Mouse (Mus musculus) left cerebral cortex, postnatal 4 days (tissue): ENCODE data around the gene Prkca. TPM values are rescaled to one million over a fixed set of nuclear protein-coding genes. Genes with fewer than 3 reads are reported as not detected.

Experiments
- DNase-seq: peaks from one replicate; pipeline ENCODE4 v3.0.0-alpha.2; 2022
- intact Hi-C: fragments of 180-260 bp; cut with DNase I; formaldehyde crosslinking; loops from one replicate; pipeline ENCODE4 v1.15.1; 2025
- total RNA-seq, 2 experiments: library from RNA; stranded (reverse); gene quantifications; 2 replicates each; pipeline ENCODE4 v1.2.3; 2021

Prkca gene
- total RNA-seq, 2 experiments from 2014 or later, result 75.2 to 87.5 TPM

DNA sequence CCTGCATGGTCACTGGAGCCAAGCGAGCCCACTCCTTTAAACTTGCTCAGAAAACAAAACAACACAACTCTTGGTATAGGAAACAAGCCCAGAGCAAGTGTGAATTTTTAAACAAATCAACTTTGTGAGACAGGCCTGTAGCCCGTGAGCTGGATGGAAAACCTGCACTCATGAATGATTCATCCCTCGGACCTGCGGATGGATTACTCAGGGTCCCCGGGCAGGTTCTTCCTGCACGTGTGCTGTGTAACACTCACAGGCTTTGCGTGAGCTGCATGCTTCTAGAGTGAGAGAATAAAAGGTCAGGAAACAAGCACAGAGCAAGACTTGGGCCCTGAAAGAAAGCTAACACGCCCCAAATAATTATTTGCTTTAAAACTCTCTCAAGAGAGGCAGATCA is 126.7 kb downstream of the Prkca start:
- no peak for DNase-seq
- intact Hi-C loops, result no loop called here

DNA sequence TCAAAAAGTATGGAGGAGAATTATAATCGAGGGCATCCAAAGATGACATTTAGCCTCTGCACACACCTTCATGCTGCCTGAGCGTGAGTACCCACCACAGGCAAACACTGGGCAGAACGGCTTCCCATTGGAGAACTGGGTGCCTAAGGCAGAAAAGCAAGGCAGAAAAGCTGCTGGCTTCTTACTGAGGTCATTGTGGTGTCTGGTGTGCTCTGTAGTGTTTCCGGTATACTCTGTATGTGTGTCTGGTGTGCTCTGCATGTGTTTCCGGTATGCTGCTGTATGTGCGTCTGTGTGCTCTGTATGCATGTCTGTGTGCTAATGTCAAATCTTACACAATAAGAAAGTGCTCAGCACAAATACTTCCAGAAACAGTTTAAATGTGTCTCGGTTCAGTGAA is 127.7 kb downstream of the Prkca start:
- no peak for DNase-seq
- intact Hi-C loops, result no loop called here

DNA sequence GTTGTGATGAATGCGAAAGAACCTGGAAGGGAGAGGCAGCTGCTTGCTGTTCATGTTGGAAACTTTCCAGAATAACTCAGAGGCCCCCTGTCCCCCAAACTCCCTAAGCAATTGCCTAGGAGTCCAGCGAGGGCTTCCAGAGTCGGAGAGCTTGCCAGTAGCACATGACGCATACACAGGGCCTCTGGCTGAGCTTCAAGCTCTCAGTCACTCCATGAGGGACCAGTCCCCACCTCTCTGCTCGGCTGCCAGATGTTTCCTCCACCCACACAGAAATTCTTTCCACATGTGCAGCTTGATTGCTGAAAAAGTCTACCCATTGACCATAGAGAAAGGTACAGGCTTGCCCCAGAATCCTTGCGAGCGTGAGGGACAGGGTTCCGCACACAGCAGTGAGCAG is 128.3 kb downstream of the Prkca start:
- intact Hi-C loops, result no loop called here
- DNase-seq, result peak; percentile 34

DNA sequence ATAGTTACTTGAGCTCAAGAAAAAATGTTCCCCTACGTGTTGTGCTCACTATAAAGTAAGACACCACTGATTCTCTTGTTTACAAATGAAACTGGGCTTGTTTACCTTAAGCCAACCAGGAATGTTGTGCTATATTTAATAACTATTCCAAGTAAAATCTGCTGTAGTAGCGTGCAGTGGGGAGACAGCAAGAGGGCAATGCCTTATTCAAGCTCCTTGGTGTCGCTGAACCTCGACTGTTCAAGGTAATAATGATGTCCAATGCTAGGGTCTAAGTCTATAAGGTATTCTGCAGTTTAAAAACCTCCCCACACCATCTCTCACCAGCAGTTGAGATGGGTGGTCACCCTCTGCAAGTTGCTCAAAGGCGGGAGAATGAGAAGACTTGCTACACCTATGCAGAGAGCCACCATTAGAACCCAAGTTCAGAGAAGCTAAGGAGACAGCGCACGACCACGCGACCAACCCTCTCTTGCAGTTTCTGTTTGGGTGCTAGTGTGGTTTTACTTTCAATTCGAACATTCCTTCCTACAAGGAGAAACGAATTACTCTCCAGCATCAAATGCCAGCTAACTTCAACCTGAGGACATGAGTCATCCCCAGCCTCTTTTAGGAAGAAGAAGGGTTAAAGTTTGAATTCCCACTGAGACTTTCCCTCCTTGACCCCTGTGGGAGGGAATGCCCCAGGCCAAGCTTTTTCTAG is 129.1 kb downstream of the Prkca start:
- intact Hi-C loops, result no loop called here
- no peak for DNase-seq

DNA sequence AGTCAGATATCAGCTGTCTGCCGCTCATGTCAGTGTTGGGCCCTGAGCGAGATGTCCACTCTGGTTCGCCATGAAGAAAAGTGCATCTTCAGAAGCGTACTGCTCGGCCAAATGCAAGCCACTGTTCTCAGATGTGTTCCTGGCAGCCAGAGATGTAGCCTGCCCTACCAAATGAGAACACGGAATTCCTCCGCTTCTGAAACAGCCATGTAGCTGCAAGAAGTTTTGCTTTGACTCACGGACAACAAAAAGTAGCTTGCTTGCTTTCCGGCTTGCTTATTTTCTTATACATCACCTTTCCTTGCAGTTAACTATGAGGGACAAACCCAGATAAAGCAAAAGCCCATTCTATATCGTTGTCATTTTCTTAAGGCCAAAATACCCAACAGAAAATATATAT is 129.9 kb downstream of the Prkca start:
- intact Hi-C loops, result no loop called here
- no peak for DNase-seq

DNA sequence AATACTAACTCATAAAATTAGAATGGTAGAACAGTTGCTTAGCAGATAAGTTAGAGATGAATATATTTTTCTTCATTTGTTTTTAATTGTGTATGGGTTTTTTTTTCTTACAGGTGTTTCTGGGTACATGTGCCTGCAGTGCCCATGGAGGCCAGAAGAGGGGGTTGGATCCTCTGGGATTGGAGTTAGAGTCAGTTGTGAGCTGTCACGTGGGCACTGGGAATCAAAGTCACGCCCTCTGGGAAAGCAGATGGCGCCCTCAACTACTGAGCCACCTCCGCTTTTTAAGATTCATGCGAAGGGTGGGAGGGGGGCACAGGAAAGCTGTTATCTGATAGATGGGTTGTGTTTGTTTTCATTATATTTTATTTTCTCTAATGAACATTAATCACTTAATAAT is 131.1 kb downstream of the Prkca start:
- intact Hi-C loops, result no loop called here

DNA sequence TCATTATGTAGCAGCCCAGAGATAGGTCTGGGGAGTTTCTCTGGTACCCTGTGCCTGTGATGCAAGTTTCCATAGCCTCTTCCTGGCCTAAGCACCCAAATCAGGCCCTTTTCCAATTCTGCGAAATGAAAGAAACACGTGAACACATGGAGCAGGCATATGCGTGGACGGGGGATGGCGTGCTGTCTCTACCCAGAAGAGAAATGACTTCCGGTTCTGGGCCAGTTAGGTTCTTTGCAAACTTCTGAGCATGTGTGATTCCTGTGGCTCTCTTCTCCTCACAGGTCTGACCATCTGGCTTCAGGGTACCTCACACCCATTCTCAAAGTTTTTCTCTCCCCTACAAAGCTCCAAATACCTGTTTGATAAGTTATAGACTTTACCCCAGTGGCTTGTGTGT is 131.7 kb downstream of the Prkca start:
- intact Hi-C loops, result no loop called here

More for the DNA sequence above, 131.1 kb downstream of the Prkca start:
- no peak for DNase-seq

DNA sequence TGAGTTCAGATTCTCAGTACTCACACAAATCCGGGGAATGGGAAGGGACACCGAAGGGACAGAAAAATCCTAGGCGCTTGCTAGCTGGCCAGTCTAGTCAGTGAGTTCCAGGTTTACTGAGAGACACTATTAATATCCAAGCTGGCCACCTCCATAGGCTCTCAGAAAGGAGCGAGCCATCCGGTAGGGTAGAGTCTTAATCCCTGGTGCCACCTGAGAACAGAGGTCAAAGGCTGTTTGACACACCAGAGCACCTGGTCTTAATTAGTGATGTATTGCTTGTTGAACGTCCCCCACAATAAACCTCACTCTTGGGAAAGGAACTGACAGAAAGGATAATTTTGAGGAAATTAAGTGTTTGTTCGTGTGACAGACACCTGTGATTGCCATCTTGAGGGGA is 133.0 kb downstream of the Prkca start:
- DNase-seq, result no peak
- intact Hi-C loops, result no loop called here

More for the DNA sequence above, 131.7 kb downstream of the Prkca start:
- no peak for DNase-seq

DNA sequence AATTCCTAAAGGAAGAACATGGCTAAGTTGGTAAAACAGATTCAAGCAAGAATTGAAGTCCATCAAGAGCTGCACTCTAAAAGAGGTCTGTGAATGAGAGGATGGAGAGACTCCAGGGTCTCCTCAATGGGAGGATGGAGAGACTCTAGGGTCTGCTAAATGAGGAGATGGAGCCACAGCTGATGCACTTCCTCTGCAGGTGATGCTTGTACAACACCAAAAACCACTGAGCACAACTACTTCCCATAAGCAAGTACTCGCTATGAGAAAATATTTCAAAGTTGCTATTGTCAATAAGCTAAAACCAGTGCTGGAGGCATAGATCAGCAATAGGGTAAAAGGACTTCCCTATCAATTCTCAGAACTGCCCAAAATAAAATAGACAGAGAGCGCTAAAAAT is 137.1 kb downstream of the Prkca start:
- DNase-seq, result no peak
- intact Hi-C loops, result no loop called here

DNA sequence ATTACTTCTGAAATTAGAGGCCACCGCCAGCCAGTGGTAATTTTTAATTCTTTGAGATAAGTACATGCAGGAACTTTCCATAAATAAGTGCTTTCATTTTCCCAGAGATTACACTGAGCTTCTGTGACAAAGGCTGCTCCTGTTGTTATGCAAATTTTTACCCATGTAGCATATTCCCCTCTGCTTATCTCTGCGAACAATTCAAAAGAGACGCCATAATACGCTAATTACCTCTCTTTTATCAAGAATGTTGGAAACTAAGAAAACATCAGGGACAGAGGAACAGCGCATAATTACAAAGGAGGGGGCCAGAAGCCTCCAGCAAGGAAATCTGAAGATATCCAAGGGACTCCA is 138.9 kb downstream of the Prkca start:
- no peak for DNase-seq
- intact Hi-C loops, result no loop called here

DNA sequence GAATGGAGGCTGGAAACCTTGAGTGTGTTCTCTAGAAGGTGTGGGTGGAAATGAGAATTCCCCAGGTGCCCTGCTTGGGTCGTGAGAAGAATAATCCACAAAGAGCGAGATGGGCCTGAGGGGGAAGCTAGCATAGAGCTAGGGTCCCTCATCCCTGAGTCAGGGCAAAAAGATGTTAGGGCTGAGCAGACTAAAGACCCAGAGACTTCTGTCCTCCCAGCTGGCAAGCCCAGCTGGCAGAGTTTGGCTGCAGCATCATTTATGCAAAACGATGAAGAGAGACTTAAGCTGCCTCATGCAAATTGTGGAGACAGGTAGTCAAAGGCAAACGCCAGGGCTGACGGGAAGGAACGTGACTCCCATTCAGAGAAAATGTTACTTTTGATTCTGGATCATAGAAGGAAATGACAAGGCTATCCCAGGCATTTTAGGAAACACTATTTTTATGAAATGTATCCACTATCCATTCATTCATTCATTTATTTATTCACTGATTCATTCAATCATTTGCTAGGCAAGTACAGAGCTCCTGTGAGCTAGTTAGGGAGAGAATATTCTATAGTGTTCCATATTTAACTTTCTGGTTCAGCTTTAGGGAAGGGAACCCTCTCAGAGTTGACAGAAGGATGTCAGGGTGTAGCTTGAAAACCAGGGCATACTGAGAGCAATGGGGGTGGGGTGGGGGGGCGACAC is 139.4 kb downstream of the Prkca start:
- intact Hi-C loops, result no loop called here

DNA sequence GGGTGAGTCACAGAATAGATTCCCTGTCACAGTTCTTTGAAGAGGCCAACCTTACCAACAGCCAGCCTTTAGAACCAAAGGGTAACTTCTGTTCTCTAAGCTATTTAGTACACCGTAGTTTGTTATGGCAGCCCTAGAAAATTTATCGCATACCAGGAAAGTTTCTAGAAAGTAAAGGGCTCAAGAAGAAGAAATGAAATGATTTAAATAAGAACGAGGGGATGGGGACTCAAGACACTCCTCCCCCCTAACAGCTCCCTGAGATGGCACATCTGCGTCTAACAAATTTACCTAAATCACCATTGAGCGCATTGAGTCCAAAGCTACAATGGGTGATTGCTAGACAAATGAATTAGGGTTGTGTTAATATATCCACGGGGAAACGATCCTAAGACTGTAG is 140.9 kb downstream of the Prkca start:
- intact Hi-C loops, result no loop called here
- DNase-seq, result no peak

More for the DNA sequence above, 139.4 kb downstream of the Prkca start:
- DNase-seq, result peak; percentile 23

DNA sequence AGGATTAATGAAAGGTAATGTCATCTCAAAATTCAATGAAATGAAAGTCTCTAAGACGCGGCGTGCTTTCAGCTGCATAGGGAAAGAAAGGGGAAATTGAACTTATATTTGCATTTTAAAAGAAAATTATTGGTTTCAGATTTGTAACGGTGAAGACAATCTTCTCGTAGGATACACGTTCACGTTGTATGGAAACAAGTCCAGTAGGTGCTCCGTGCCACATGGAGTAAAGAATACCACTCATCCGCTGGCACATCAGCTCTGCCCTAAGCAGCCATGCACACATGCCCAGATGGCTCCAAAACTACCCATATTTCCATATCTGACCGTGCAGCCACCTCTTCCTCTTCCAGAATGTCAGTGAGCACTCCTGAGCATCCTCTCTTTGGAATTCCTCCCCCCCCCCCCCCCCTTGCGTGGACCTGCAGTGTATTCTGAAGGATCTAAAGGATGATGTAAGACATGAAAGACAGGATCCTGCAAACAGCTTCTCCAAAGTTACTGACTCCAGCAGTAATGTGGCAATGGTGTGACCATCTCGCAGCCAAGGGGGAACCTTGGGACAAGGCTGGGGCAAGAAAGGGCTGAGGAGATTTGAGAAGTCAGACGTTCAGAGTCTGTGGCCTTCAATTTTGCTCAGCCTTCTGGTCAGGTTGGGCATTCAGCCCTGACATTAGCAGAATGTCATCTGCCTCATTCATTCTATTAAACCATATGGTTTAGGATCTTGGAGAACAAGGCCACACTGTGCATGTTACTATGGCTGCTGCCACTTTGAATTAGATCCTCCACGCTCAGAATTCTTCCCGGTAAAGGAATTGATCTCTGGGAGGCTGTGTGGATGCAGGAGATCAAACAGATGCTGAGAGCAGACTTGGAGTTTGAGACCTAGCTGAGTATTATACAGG is 142.8 kb downstream of the Prkca start:
- intact Hi-C loops, result no loop called here
- DNase-seq, result no peak

DNA sequence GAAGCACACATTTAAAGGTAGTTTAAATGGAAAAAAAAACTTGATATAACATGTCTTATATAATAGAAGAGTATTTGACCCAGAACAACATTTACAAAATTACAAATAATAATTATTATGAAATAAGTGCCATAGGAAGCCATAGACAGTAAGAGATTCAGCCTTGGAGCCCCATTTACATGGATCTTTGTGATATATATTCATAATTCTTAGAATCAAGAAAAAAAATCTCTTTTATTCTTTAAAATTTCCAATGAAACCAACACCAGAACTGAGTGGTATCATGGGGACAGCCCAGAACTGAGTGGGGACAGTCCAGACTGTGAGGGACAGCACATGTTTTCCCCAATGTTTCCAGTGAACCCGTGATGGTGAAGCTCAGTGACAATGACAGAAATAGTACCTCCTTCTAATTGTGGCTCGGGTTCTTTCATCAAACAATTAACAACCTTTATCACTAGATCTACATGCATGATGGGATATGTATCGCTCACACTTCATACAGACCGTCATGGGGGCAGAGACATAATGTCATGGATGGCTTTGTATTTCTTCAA is 144.2 kb downstream of the Prkca start:
- no peak for DNase-seq

DNA sequence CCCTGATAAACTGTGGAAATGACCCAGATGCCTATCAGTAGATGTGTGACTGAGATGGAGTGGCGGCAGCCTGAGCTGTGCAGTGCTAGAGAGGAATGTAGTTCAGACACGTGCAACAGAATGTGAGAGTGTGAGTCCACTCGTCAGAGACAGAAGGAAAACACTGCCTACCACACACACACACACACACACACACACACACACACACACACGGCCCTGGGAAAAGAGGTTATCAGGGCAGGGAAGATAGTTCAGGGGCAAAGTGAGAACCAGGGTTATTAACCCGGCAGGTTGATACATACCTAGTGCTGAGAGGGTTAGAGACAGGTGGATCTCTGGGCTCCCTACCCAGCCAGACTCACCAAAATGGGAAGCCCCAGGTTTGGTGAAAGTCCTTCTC is 145.1 kb downstream of the Prkca start:
- DNase-seq, result no peak
- intact Hi-C loops, result no loop called here

More for the DNA sequence above, 144.2 kb downstream of the Prkca start:
- intact Hi-C loops, result no loop called here

DNA sequence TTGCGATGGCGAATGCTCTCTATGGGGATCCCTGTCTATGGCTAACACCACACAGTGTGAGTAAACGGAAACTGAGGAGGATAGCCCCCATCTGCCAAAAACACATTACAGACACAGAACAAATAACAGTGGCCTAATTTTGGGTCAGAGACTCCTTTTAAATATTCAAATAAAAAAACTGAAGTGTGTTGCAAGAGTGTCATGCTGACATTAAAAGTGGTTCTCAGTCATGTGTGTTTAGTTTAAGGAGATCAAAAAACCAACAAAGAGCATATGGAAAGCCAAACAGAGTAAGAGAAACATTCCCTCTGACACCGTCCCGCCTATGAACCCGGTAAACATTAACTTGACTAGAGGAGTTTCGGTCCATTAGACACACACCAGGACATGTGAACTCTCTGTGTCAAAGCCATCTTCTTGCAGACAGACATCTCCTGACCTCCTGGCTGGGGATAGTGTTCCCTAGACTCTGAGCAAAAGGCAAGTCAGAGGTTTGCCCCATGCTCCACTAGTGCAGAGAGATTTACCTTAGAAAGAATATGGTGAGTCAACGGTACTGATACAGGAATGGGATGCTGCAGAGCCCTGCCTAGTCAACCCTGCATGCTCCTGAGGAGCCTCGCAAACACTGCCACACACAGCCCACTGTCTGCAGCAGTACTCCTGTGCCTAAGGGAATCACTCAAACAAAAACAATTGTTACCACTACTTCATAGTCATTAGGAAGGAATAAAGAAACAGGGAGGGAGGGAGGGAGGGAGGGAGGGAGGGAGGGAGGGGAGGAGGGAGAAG is 146.1 kb downstream of the Prkca start:
- intact Hi-C loops, result no loop called here
- DNase-seq, result no peak

DNA sequence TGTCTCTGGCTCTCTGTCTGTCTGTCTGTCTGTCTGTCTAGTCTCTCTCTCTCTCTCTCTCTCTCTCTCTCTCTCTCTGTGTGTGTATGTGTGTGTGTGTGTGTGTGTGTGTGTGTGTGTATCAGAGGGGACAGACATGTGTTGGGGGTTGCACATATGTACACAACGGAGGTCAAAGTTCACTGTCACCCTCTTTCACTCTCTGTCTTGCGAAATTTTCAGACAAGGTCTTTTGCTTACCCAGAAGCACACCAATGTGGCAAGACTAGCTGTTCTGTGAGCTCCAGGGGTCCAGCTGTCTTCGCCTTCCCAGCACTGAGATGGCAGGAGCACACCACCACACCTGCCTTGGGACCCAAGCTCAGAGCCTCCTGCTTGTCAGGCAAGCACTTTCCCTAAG is 146.9 kb downstream of the Prkca start:
- intact Hi-C loops, result no loop called here
- no peak for DNase-seq

DNA sequence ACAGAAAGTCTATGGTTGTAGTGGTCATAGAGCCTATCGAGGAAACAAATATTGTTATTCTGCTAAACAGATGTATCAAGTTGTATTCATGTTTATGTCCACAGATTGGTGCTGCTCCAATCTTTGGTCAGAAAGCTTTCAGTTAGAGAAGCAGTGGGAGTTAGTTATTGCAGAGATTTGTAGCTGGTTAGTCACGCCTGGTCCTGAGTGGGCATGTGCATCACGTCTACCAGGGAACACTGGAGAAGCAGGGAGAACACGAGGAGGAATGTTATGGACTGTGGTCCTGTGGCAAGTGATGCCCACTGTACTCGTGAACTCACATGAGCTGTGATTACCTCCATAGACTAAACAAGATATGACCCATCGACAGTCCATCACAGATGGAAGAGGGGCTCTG is 153.4 kb downstream of the Prkca start:
- no peak for DNase-seq
- intact Hi-C loops, result no loop called here

DNA sequence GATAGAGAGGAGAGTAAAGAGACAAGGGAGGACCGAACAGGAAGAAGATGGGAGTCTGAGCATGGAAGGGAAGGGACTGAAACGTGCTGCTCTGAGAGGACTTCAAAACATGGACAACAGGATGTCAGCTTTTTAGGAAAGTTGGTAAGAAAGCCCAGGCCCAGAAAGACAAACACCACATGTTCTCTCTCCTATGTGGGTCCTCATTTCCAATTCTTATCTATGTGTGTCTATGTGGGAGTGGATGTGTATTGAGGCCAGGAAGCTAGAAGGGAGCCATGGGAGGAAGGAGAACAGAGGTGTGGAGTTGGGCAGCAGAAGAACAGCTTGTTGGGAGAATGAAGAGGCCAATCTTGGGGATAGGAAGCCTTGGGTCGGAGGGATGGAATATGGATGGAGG is 154.4 kb downstream of the Prkca start:
- DNase-seq, result no peak
- intact Hi-C loops, result no loop called here

DNA sequence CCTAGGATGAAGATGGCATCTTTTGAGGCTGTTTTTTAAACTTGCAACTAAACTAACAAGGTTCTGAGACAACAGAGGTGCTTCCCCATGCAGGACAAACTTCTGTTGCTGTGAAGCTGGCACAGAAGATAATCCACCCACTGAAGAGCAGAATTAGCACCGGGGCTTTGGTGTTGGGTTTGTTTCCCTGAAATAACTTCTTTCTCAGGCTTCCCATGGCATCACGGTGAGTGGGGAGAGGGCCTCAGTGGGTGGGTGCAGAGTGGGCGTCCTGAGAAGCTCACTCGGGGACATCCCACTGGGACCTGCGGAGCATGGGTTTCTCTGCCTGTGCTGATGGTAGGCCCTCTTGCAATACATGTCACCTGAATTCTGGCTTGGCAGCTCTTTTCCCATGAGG is 161.3 kb downstream of the Prkca start:
- DNase-seq, result no peak
- intact Hi-C loops, result no loop called here
